In the genomic region with DNA sequence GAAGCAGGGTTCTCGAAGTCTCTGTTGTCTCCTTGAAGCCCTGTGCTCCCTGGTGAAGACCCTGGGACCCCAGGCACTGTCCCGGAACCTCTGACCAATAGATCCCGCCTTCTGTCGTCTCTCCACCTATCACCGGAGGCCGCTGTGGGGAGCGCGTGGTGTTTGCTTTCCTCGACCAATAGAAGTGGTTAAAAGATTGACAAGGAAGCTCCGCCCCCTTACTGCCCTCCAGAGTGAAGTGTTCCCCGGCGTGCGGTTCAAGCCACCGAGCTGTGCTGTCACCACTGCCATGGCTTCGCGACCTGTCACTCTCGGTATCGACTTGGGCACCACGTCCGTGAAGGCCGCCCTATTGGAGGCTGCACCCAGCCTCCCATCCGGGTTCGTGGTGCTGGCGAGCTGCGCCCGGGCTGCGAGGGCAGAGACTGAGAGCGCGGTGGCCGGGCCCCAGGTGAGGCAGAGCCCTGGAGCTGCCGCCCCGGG, we compare ENCODE assay signal across 8 mouse cellular contexts. TPM values are rescaled to one million over a fixed set of nuclear protein-coding genes. Genes with fewer than 3 reads are reported as not detected.
DNase-seq lines count a peak whose midpoint lies in the region; ATAC-seq lines count a peak whose summit lies in the region.

TSS of gene Shpk (plus strand) at position 231 of the 483 bp plus-strand sequence.

- peak within 1 kb of the TSS; percentile 69 for H3K9ac ChIP-seq in hindbrain, embryonic 12.5 days

- peaks cover 5% of the 10 kb centered on the region; the same call in 1 of the 2 replicates for H3K36me3 ChIP-seq in hindbrain, embryonic 12.5 days

- WGBS in hindbrain, embryonic 12.5 days, result under 1% methylated on average over 32 of the region's 32 CpGs

- H3K4me2 ChIP-seq in hindbrain, embryonic 12.5 days (replicated peaks), result peak within 1 kb of the TSS; percentile 87

- H3K4me3 ChIP-seq in hindbrain, embryonic 12.5 days, result peak within 1 kb of the TSS; percentile 59

- peak; percentile 97 for DNase-seq in Muller cell, postnatal 12 days (ENCODE audit: inconsistent ontology term)
- peak; percentile 96 for DNase-seq in cerebellum, adult 9-11 months
- DNase-seq in frontal cortex, postnatal 10 days (ENCODE audit: low spot score in 2 of 2), result peak; percentile 94 to 96
- DNase-seq in layer of hippocampus, postnatal 14 days (ENCODE audit: low spot score in 2 of 2), result peak; percentile 96 to 97
- DNase-seq in lung, postnatal 14 days, result peak; percentile 95
- peak; percentile 85 for DNase-seq in retina, adult 2 months (ENCODE audit: low read depth, low spot score)
- peak; percentile 94 for DNase-seq in thymus, postnatal 36 days

- no peaks in the 10 kb centered on the region for H3K9me3 ChIP-seq in hindbrain, embryonic 12.5 days (replicated peaks)

- ATAC-seq in hindbrain, embryonic 12.5 days (ENCODE audit: low FRiP score), result peak; percentile 98

- H3K4me1 ChIP-seq in hindbrain, embryonic 12.5 days, result peaks cover 15% of the 10 kb centered on the region

- no peak within 1 kb of the TSS for H3K27ac ChIP-seq in hindbrain, embryonic 12.5 days

- no peaks in the 10 kb centered on the region for H3K27me3 ChIP-seq in hindbrain, embryonic 12.5 days

RNA-seq across cellular contexts. Expression of gene Shpk, which starts in this region (rescaled TPM):
- 2.4 TPM in 2 replicates for polyA plus RNA-seq in hindbrain, embryonic 12.5 days (2016; fragmentation: Nextera tagmentation; extraction: Ambion mirVana)
- total RNA-seq in layer of hippocampus, postnatal 14 days (2021), result 1 to 10 TPM; 3.0 to 3.2 TPM
